Mouse (Mus musculus): ENCODE measurements around the gene Tspan9.

- no peak for TF ChIP-seq CTCF (IDR thresholded peaks at IDR 0.05; ENCODE audit: low read depth)
- no peak for TF ChIP-seq EP300 (IDR thresholded peaks at IDR 0.05; ENCODE audit: low read depth)
Observed at GRCm38 (mm10) chr6:128047239-128047638, 96.2 kb downstream of the Tspan9 start.

Measured in liver, postnatal 0 days (tissue).